Mouse (Mus musculus): ENCODE measurements at regions not wholly inside any gene's neighbourhood (a gene's known extent, or its start where the extent isn't known, plus 50 kb on each side); places are given as distances from the start of the nearest gene placed in this dataset.

- no peak for TF ChIP-seq CTCF (IDR thresholded peaks at IDR 0.05; ENCODE audit: borderline replicate concordance, control insufficient read depth, extremely low read depth, insufficient read depth, low read length, poor library complexity)
- no peak for TF ChIP-seq POLR2A (IDR thresholded peaks at IDR 0.05; ENCODE audit: control insufficient read depth, extremely low read depth, insufficient read depth, low read length, poor library complexity)
Measured at GRCm38 (mm10) chr13:91370021-91370420, 90.1 kb upstream of the Ssbp2 start.

Data from thymus, adult 2 months (tissue).